Mouse (Mus musculus) frontal cortex, postnatal 14 days (tissue): ENCODE data around the gene Kat14.

Source experiments
- DNase-seq, 2 experiments: peaks; one replicate each; pipeline ENCODE4 v3.0.0; 2022; ENCODE audit warnings: low spot score in 2 of 2

Gene Kat14

DNA sequence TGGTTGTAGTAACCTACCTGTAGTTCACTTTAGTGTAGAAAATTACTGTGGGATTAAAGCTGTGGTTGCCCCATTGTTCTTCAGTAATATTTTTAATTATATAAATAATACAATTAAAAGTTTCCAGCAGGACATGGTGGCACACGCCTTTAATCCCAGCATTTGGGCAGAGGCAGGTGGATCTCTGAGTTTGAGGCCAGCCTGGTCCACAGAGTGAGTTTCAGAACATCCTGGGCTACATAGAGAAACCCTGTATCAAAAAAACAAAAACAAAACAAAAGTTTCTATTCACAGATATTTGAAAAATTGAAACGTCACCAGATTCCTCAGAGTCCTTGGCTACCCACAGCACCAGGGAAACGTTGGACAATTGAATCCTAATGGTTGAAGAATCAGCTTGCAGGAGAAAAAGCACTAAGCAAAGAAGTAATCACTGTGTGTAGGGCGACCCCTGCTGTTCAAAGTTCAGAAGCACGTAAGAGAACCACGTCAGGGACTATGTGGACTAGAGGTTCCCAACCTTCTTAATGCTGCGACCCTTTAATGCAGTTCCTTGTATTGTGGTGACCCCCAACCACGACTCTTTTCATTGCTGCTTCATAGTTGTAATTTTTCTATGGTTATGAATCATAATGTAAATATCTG is 83.7 kb downstream of the Kat14 start:
- DNase-seq: peak; percentile 52 to 81
